Mouse (Mus musculus): ENCODE results near the gene Pdzd4. TPM values are rescaled to one million over a fixed set of nuclear protein-coding genes. Genes with fewer than 3 reads are reported as not detected.

Pdzd4 gene
- polyA plus RNA-seq, 2 experiments: 0.08 to 0.30 TPM

DNA sequence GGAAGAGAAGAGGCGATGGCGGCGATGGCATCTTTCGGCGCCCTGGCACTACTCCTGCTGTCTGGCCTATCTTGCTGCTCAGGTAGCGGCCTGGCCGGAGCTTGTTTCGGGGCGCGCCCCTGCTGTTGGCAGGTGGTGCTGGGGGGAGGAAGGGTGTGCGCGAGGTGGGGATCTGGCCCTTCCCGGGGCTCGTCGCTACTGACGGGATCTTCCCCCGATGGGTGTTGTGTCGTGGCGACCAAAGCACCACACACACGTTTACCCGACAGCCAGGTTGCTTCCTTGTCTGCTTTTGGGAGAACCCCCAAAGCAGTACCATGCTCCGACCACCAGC is 37.6 kb downstream of the Pdzd4 start:
- ATAC-seq (ENCODE audit: insufficient read depth): peak; percentile 40
- WGBS (ENCODE audit: insufficient replicate concordance): 2% methylated on average over 22 of the region's 22 CpGs

GRCm38 (mm10) chrX:73786364-73787224 is 38.2 kb downstream of the Pdzd4 start, which contains the start of the genes Idh3g and Ssr4:
Gene Idh3g, minus strand, starts transcription at chrX:73786897.
Gene Ssr4, plus strand, starts transcription at chrX:73787028.
- peak within 1 kb of the TSS; percentile 79 for H3K4me2 ChIP-seq (ENCODE audit: low read depth)
- peaks cover 0 to 17% of the 10 kb centered on the region in 2 experiments; a peak in 3 of 4 replicates for H3K4me1 ChIP-seq (replicated peaks; ENCODE audit: control insufficient read depth in 2 of 2, insufficient read depth in 2 of 2, low read length in 1 of 2)
- no peaks in the 10 kb centered on the region for H3K36me3 ChIP-seq (replicated peaks; ENCODE audit: control insufficient read depth, insufficient read depth, low read depth)
- peak; percentile 91 for ATAC-seq (ENCODE audit: insufficient read depth)
- H3K27ac ChIP-seq: peak within 1 kb of the TSS; percentile 88
- H3K9ac ChIP-seq (replicated peaks): peak within 1 kb of the TSS; percentile 85
- no peaks in the 10 kb centered on the region for H3K9me3 ChIP-seq (ENCODE audit: control insufficient read depth, low read length)
- peak within 1 kb of the TSS; percentile 77 to 97 for H3K4me3 ChIP-seq (ENCODE audit: insufficient read depth in 1 of 2, low read depth in 2 of 2, low read length in 2 of 2)
- WGBS (ENCODE audit: insufficient replicate concordance): 7% methylated on average over 51 of the region's 52 CpGs
- TF ChIP-seq CTCF (IDR thresholded peaks at IDR 0.05; ENCODE audit: low read depth) (peak; percentile 73), EP300 (IDR thresholded peaks at IDR 0.05; ENCODE audit: low read depth) (peak; percentile 61; the same call in 1 of the 2 replicates)
- peak; percentile 89 to 93 (median 89) for DNase-seq (ENCODE audit: low read depth in 3 of 3, low spot score in 3 of 3)
- no peaks in the 10 kb centered on the region for H3K27me3 ChIP-seq (ENCODE audit: control insufficient read depth, insufficient read depth, low read length)

More for the DNA sequence above, 37.6 kb downstream of the Pdzd4 start:
- TF ChIP-seq CTCF (IDR thresholded peaks at IDR 0.05; ENCODE audit: low read depth): no peak
- TF ChIP-seq EP300 (IDR thresholded peaks at IDR 0.05; ENCODE audit: low read depth): no peak
- DNase-seq (ENCODE audit: low read depth in 3 of 3, low spot score in 3 of 3): no peak
- Histone ChIP-seq H3K27me3 (ENCODE audit: control insufficient read depth, insufficient read depth, low read length) (no peaks in the 10 kb centered on the region), H3K27ac (peak overlapping the region; percentile 88), H3K9ac (replicated peaks) (peak overlapping the region; percentile 85), H3K4me2 (ENCODE audit: low read depth) (peak overlapping the region; percentile 79), H3K36me3 (replicated peaks; ENCODE audit: control insufficient read depth, insufficient read depth, low read depth) (no peaks in the 10 kb centered on the region), H3K4me1 (replicated peaks; ENCODE audit: control insufficient read depth in 2 of 2, insufficient read depth in 2 of 2, low read length in 1 of 2) (peaks cover 0 to 17% of the 10 kb centered on the region in 2 experiments; a peak in 3 of 4 replicates), H3K4me3 (ENCODE audit: insufficient read depth in 1 of 2, low read depth in 2 of 2, low read length in 2 of 2) (peak overlapping the region; percentile 77 to 97), H3K9me3 (ENCODE audit: control insufficient read depth, low read length) (no peaks in the 10 kb centered on the region)

- no peak for DNase-seq (ENCODE audit: low read depth in 3 of 3, low spot score in 3 of 3)
- H3K27me3 ChIP-seq (ENCODE audit: control insufficient read depth, insufficient read depth, low read length): no peaks in the 10 kb centered on the region
- H3K27ac ChIP-seq: peak overlapping the region; percentile 88
- no peaks in the 10 kb centered on the region for H3K9me3 ChIP-seq (ENCODE audit: control insufficient read depth, low read length)
- no peak for ATAC-seq (ENCODE audit: insufficient read depth)
- peaks cover 3% of the 10 kb centered on the region; the same call in 1 of the 2 replicates for H3K36me3 ChIP-seq (replicated peaks; ENCODE audit: control insufficient read depth, insufficient read depth, low read depth)
- peaks cover 0 to 17% of the 10 kb centered on the region in 2 experiments; a peak in 3 of 4 replicates for H3K4me1 ChIP-seq (replicated peaks; ENCODE audit: control insufficient read depth in 2 of 2, insufficient read depth in 2 of 2, low read length in 1 of 2)
- peak overlapping the region; percentile 79 for H3K4me2 ChIP-seq (ENCODE audit: low read depth)
- peak overlapping the region; percentile 77 to 97 for H3K4me3 ChIP-seq (ENCODE audit: insufficient read depth in 1 of 2, low read depth in 2 of 2, low read length in 2 of 2)
- TF ChIP-seq CTCF (IDR thresholded peaks at IDR 0.05; ENCODE audit: low read depth) (no peak), EP300 (IDR thresholded peaks at IDR 0.05; ENCODE audit: low read depth) (no peak)
- H3K9ac ChIP-seq (replicated peaks): peak overlapping the region; percentile 85
These were observed 39.1 kb downstream of the Pdzd4 start for GRCm38 (mm10) chrX:73785666-73786065.

- no peak overlapping the region for H3K9ac ChIP-seq (replicated peaks)
- H3K4me2 ChIP-seq (ENCODE audit: low read depth): no peak overlapping the region
- DNase-seq (ENCODE audit: low read depth in 3 of 3, low spot score in 3 of 3) (no peak), ATAC-seq (ENCODE audit: insufficient read depth) (no peak)
- H3K9me3 ChIP-seq (ENCODE audit: control insufficient read depth, low read length): no peaks in the 10 kb centered on the region
- peaks cover 15% of the 10 kb centered on the region for H3K36me3 ChIP-seq (replicated peaks; ENCODE audit: control insufficient read depth, insufficient read depth, low read depth)
- H3K4me3 ChIP-seq (ENCODE audit: insufficient read depth in 1 of 2, low read depth in 2 of 2, low read length in 2 of 2): no peak overlapping the region
- no peaks in the 10 kb centered on the region for H3K27me3 ChIP-seq (ENCODE audit: control insufficient read depth, insufficient read depth, low read length)
- peaks cover 0 to 10% of the 10 kb centered on the region in 2 experiments; a peak in 2 of 4 replicates for H3K4me1 ChIP-seq (replicated peaks; ENCODE audit: control insufficient read depth in 2 of 2, insufficient read depth in 2 of 2, low read length in 1 of 2)
- WGBS (ENCODE audit: insufficient replicate concordance): 59% methylated on average over 3 of the region's 3 CpGs
- TF ChIP-seq CTCF (IDR thresholded peaks at IDR 0.05; ENCODE audit: low read depth) (no peak), EP300 (IDR thresholded peaks at IDR 0.05; ENCODE audit: low read depth) (no peak)
- no peak overlapping the region for H3K27ac ChIP-seq
These were observed 42.5 kb downstream of the Pdzd4 start for GRCm38 (mm10) chrX:73782227-73782626.

- Histone ChIP-seq H3K9me3 (ENCODE audit: control insufficient read depth, low read length) (no peaks in the 10 kb centered on the region), H3K27me3 (ENCODE audit: control insufficient read depth, insufficient read depth, low read length) (no peaks in the 10 kb centered on the region), H3K4me3 (ENCODE audit: insufficient read depth in 1 of 2, low read depth in 2 of 2, low read length in 2 of 2) (no peak overlapping the region), H3K36me3 (replicated peaks; ENCODE audit: control insufficient read depth, insufficient read depth, low read depth) (peaks cover 7% of the 10 kb centered on the region), H3K4me1 (replicated peaks; ENCODE audit: control insufficient read depth in 2 of 2, insufficient read depth in 2 of 2, low read length in 1 of 2) (no peaks in the 10 kb centered on the region), H3K9ac (replicated peaks) (no peak overlapping the region), H3K27ac (no peak overlapping the region), H3K4me2 (ENCODE audit: low read depth) (no peak overlapping the region)
- no peak for TF ChIP-seq EP300 (IDR thresholded peaks at IDR 0.05; ENCODE audit: low read depth)
- TF ChIP-seq CTCF (IDR thresholded peaks at IDR 0.05; ENCODE audit: low read depth): no peak
- DNase-seq (ENCODE audit: low read depth in 3 of 3, low spot score in 3 of 3) (no peak), ATAC-seq (ENCODE audit: insufficient read depth) (no peak)
- WGBS (ENCODE audit: insufficient replicate concordance): 62% methylated on average over 10 of the region's 10 CpGs
These were observed 49.8 kb downstream of the Pdzd4 start for GRCm38 (mm10) chrX:73774802-73775483.

Data from liver, embryonic 14.5 days (tissue).